Mouse (Mus musculus) intestine, embryonic 14.5 days (tissue): Measurements from ENCODE around the gene Htr3b. TPM values are rescaled to one million over a fixed set of nuclear protein-coding genes. Genes with fewer than 3 reads are reported as not detected.

ENCODE experiments used
- ATAC-seq: fragments of 200-750 bp; cut with Nextera tagmentation; replicated peaks from 2 replicates; pipeline ENCODE4 v1.8.0; 2017; ENCODE audit warnings: low read depth, moderate number of reproducible peaks, moderate TSS enrichment, moderate library complexity; ENCODE audit not compliant: low FRiP score, low TSS enrichment
- DNase-seq: peaks from one replicate; pipeline ENCODE4 v3.0.0-alpha.2; 2018; ENCODE audit warnings: low spot score
- H3K27ac ChIP-seq: fragments of 300-500 bp; sonication (generic); 2 replicates; pipeline ENCODE4 v1.5.1; 2014; ENCODE audit warnings: low read depth, mild to moderate bottlenecking, control low read depth
- H3K27me3 ChIP-seq: fragments of 300-500 bp; sonication (generic); replicated peaks from 2 replicates; pipeline ENCODE4 v1.6.1; 2014; ENCODE audit warnings: low read length, control low read depth; ENCODE audit not compliant: control insufficient read depth, insufficient read depth
- H3K36me3 ChIP-seq: fragments of 300-500 bp; sonication (generic); 2 replicates; pipeline ENCODE4 v1.6.1; 2014; ENCODE audit warnings: low read length, control low read depth; ENCODE audit not compliant: control insufficient read depth, insufficient read depth
- H3K4me1 ChIP-seq: fragments of 300-500 bp; sonication (generic); replicated peaks from 2 replicates; pipeline ENCODE4 v1.6.1; 2014; ENCODE audit warnings: low read length, control low read depth, mixed read lengths; ENCODE audit not compliant: control insufficient read depth, insufficient read depth
- H3K4me2 ChIP-seq: fragments of 300-500 bp; sonication (generic); 2 replicates; pipeline ENCODE4 v1.6.1; 2014; ENCODE audit warnings: low read length
- H3K4me3 ChIP-seq: fragments of 300-500 bp; sonication (generic); 2 replicates; pipeline ENCODE4 v1.5.1; 2014; ENCODE audit warnings: low read depth, low read length, control low read depth, mixed read lengths
- H3K9ac ChIP-seq: fragments of 300-500 bp; sonication (generic); 2 replicates; pipeline ENCODE4 v1.6.1; 2014; ENCODE audit warnings: mild to moderate bottlenecking, low read length
- H3K9me3 ChIP-seq: fragments of 300-500 bp; sonication (generic); 2 replicates; pipeline ENCODE4 v1.6.1; 2016; ENCODE audit warnings: low read length, control low read depth; ENCODE audit not compliant: control insufficient read depth
- WGBS: fragments of 180-500 bp; shearing (Covaris S2); extraction: QIAGEN DNeasy Blood & Tissue Kit; methylation state at CpG from one replicate; pipeline ENCODE4 v1.1.7; 2014; 5-methylcytosine and 5-hydroxymethylcytosine counted together
- polyA plus RNA-seq: library from polyadenylated mRNA; unstranded; fragments of >200 nt; fragmentation: Nextera tagmentation; extraction: Ambion mirVana; gene quantifications from 2 replicates; pipeline ENCODE4 v1.2.1, GENCODE M21; 2014

The Htr3b gene
- 2.3 and 3.3 TPM in 2 replicates for polyA plus RNA-seq

GRCm38 (mm10) chr9:48964587-48965040 is at the start of gene Htr3b:
Gene Htr3b, minus strand, starts transcription at chr9:48964990.
- H3K4me1 ChIP-seq = no peaks in the 10 kb centered on the region
- DNase-seq = no peak
- 62% methylated on average over 7 of the region's 7 CpGs for WGBS
- H3K4me2 ChIP-seq = no peak within 1 kb of the TSS
- H3K9me3 ChIP-seq = no peaks in the 10 kb centered on the region
- H3K4me3 ChIP-seq = no peak within 1 kb of the TSS
- no peaks in the 10 kb centered on the region for H3K36me3 ChIP-seq
- H3K9ac ChIP-seq = no peak within 1 kb of the TSS
- H3K27ac ChIP-seq = no peak within 1 kb of the TSS
- no peak for ATAC-seq
- H3K27me3 ChIP-seq = 0 out of 2 replicates have a peak, but pooled peaks cover 8% of the 10 kb centered on the region

- WGBS = 88% methylated on average over 6 of the region's 6 CpGs
- Histone ChIP-seq H3K27ac (no peak overlapping the region), H3K4me3 (no peak overlapping the region), H3K4me2 (no peak overlapping the region), H3K36me3 (peaks cover 44% of the 10 kb centered on the region), H3K9ac (no peak overlapping the region), H3K9me3 (no peaks in the 10 kb centered on the region), H3K4me1 (no peaks in the 10 kb centered on the region), H3K27me3 (no peaks in the 10 kb centered on the region)
- DNase-seq (no peak), ATAC-seq (no peak)
Measured at GRCm38 (mm10) chr9:48999256-48999655, 34.5 kb upstream of the Htr3b start.

- H3K36me3 ChIP-seq = peaks cover 11% of the 10 kb centered on the region
- no peak overlapping the region for H3K27ac ChIP-seq
- no peaks in the 10 kb centered on the region for H3K27me3 ChIP-seq
- DNase-seq = no peak
- no peak overlapping the region for H3K4me2 ChIP-seq
- H3K4me3 ChIP-seq = no peak overlapping the region
- no peak overlapping the region for H3K9ac ChIP-seq
- H3K4me1 ChIP-seq = no peaks in the 10 kb centered on the region
- no peak for ATAC-seq
- no peaks in the 10 kb centered on the region for H3K9me3 ChIP-seq
- WGBS = 90% methylated on average over 1 of the region's 1 CpGs
Measured at GRCm38 (mm10) chr9:48995735-48996134, 30.9 kb upstream of the Htr3b start.

GRCm38 (mm10) chr9:48994779-48995178 is 30.0 kb upstream of the Htr3b start:
- no peak overlapping the region for H3K27ac ChIP-seq

GRCm38 (mm10) chr9:48991671-48992070 is 26.9 kb upstream of the Htr3b start:
- Histone ChIP-seq H3K4me3 (no peak overlapping the region), H3K4me1 (peaks cover 14% of the 10 kb centered on the region), H3K4me2 (no peak overlapping the region), H3K9me3 (no peaks in the 10 kb centered on the region), H3K9ac (no peak overlapping the region), H3K36me3 (no peaks in the 10 kb centered on the region), H3K27me3 (no peaks in the 10 kb centered on the region), H3K27ac (no peak overlapping the region)
- WGBS = 81% methylated on average over 5 of the region's 5 CpGs
- ATAC-seq (no peak), DNase-seq (no peak)

More at GRCm38 (mm10) chr9:48994779-48995178, 30.0 kb upstream of the Htr3b start:
- H3K4me1 ChIP-seq = no peaks in the 10 kb centered on the region
- WGBS = 95% methylated on average over 7 of the region's 7 CpGs
- no peak overlapping the region for H3K9ac ChIP-seq
- no peaks in the 10 kb centered on the region for H3K27me3 ChIP-seq
- no peak overlapping the region for H3K4me2 ChIP-seq
- no peak for DNase-seq
- no peak overlapping the region for H3K4me3 ChIP-seq
- H3K36me3 ChIP-seq = 0 out of 2 replicates have a peak, but pooled peaks cover 4% of the 10 kb centered on the region
- no peak for ATAC-seq
- H3K9me3 ChIP-seq = no peaks in the 10 kb centered on the region

- DNase-seq = no peak
- 27% methylated on average over 12 of the region's 12 CpGs for WGBS
- ATAC-seq = no peak
- no peak overlapping the region for H3K27ac ChIP-seq
- H3K9ac ChIP-seq = no peak overlapping the region
- peaks cover 20% of the 10 kb centered on the region for H3K4me1 ChIP-seq
- H3K4me3 ChIP-seq = no peak overlapping the region
- H3K9me3 ChIP-seq = no peaks in the 10 kb centered on the region
- H3K4me2 ChIP-seq = peak overlapping the region; percentile 69
- H3K27me3 ChIP-seq = no peaks in the 10 kb centered on the region
- H3K36me3 ChIP-seq = no peaks in the 10 kb centered on the region
Measured at GRCm38 (mm10) chr9:48987201-48988101, 22.7 kb upstream of the Htr3b start.

- peak overlapping the region; percentile 69 for H3K4me2 ChIP-seq
- no peaks in the 10 kb centered on the region for H3K9me3 ChIP-seq
- H3K27ac ChIP-seq = no peak overlapping the region
- no peaks in the 10 kb centered on the region for H3K36me3 ChIP-seq
- WGBS = 31% methylated on average over 7 of the region's 7 CpGs
- H3K4me1 ChIP-seq = peaks cover 20% of the 10 kb centered on the region
- H3K9ac ChIP-seq = no peak overlapping the region
- ATAC-seq = no peak
- no peaks in the 10 kb centered on the region for H3K27me3 ChIP-seq
- no peak for DNase-seq
- peak overlapping the region; percentile 53; the same call in 1 of the 2 replicates for H3K4me3 ChIP-seq
Measured at GRCm38 (mm10) chr9:48986616-48987141, 21.9 kb upstream of the Htr3b start.

- peak overlapping the region; percentile 53 for H3K4me3 ChIP-seq
- DNase-seq (no peak), ATAC-seq (no peak)
- H3K4me2 ChIP-seq = peak overlapping the region; percentile 69
- H3K9ac ChIP-seq = peak overlapping the region; percentile 74
- peak overlapping the region; percentile 59 for H3K27ac ChIP-seq
- WGBS = under 1% methylated on average over 20 of the region's 20 CpGs
- H3K9me3 ChIP-seq = no peaks in the 10 kb centered on the region
- peaks cover 20% of the 10 kb centered on the region for H3K4me1 ChIP-seq
- H3K27me3 ChIP-seq = no peaks in the 10 kb centered on the region
- H3K36me3 ChIP-seq = no peaks in the 10 kb centered on the region
Measured at GRCm38 (mm10) chr9:48985708-48986088, 20.9 kb upstream of the Htr3b start.
